Mouse (Mus musculus) midbrain, postnatal 0 days (tissue): ENCODE results near the gene Cadm1. TPM values are rescaled to one million over a fixed set of nuclear protein-coding genes. Genes with fewer than 3 reads are reported as not detected.

Experiments
- ATAC-seq: fragments of 200-750 bp; cut with Nextera tagmentation; 2 replicates; pipeline ENCODE4 v1.8.0; 2017; ENCODE audit warnings: moderate number of reproducible peaks, mild to moderate bottlenecking, moderate TSS enrichment, moderate library complexity; ENCODE audit not compliant: low FRiP score
- DNase-seq: peaks from one replicate; pipeline ENCODE4 v3.0.0-alpha.2; 2015; ENCODE audit warnings: low spot score
- H3K27ac ChIP-seq: fragments of 300-500 bp; sonication (generic); 2 replicates; pipeline ENCODE4 v1.5.1; 2014; ENCODE audit warnings: low read depth, mild to moderate bottlenecking, low read length, mixed read lengths
- H3K27me3 ChIP-seq: fragments of 300-500 bp; sonication (generic); 2 replicates; pipeline ENCODE4 v1.6.1; 2014; ENCODE audit warnings: low read length, control low read depth, mixed read lengths; ENCODE audit not compliant: insufficient read depth
- H3K36me3 ChIP-seq: fragments of 300-500 bp; sonication (generic); 2 replicates; pipeline ENCODE4 v1.6.1; 2014; ENCODE audit warnings: low read length, control low read depth, mixed read lengths; ENCODE audit not compliant: insufficient read depth
- H3K4me1 ChIP-seq: fragments of 300-500 bp; sonication (generic); 2 replicates; pipeline ENCODE4 v1.6.1; 2014; ENCODE audit warnings: mild to moderate bottlenecking, control low read depth, antibody characterized with exemption, low read length, mixed read lengths; ENCODE audit not compliant: insufficient read depth
- H3K4me2 ChIP-seq: fragments of 300-500 bp; sonication (generic); 2 replicates; pipeline ENCODE4 v1.6.1; 2014; ENCODE audit warnings: low read depth, mild to moderate bottlenecking, low read length, mixed read lengths; ENCODE audit not compliant: poor library complexity, severe bottlenecking
- H3K4me3 ChIP-seq: fragments of 300-500 bp; sonication (generic); 2 replicates; pipeline ENCODE4 v1.5.1; 2014; ENCODE audit warnings: low read depth, mild to moderate bottlenecking, low read length, moderate library complexity
- H3K9ac ChIP-seq: fragments of 300-500 bp; sonication (generic); replicated peaks from 2 replicates; pipeline ENCODE4 v1.6.1; 2014; ENCODE audit warnings: mild to moderate bottlenecking, low read length, moderate library complexity, mixed read lengths; ENCODE audit not compliant: poor library complexity, severe bottlenecking
- H3K9me3 ChIP-seq: fragments of 300-500 bp; sonication (generic); 2 replicates; pipeline ENCODE4 v1.6.1; 2016; ENCODE audit warnings: low read length, control low read depth
- CTCF ChIP-seq: IDR thresholded peaks from 2 replicates; pipeline ENCODE4 v1.5.1; 2016; ENCODE audit warnings: antibody characterized with exemption, mild to moderate bottlenecking
- WGBS: fragments of 180-500 bp; shearing (Covaris S2); extraction: QIAGEN DNeasy Blood & Tissue Kit; methylation state at CpG from one replicate; pipeline ENCODE4 v1.1.7; 2014; 5-methylcytosine and 5-hydroxymethylcytosine counted together
- polyA plus RNA-seq: library from polyadenylated mRNA; unstranded; fragments of >200 nt; fragmentation: Nextera tagmentation; extraction: Ambion mirVana; gene quantifications from 2 replicates; pipeline ENCODE4 v1.2.1, GENCODE M21; 2015
- total RNA-seq: library from RNA; depleted of rRNA; stranded (reverse); fragments of >200 nt; gene quantifications from 2 replicates; pipeline ENCODE4 v1.2.3, GENCODE M21; 2014

Cadm1 gene
- total and polyA plus RNA-seq, 2 experiments from 2014 or later = 200 to 367 TPM

GRCm38 (mm10) chr9:47846926-47847325, 317.0 kb downstream of the Cadm1 start:
- Histone ChIP-seq H3K4me1 (peaks cover 7% of the 10 kb centered on the region), H3K4me3 (no peak overlapping the region), H3K9me3 (no peaks in the 10 kb centered on the region), H3K27me3 (no peaks in the 10 kb centered on the region), H3K4me2 (no peak overlapping the region), H3K27ac (no peak overlapping the region), H3K9ac (no peak overlapping the region), H3K36me3 (no peaks in the 10 kb centered on the region; the same call in 1 of the 2 replicates)
- ATAC-seq (no peak), DNase-seq (no peak)
- no peak for TF ChIP-seq CTCF
- WGBS = 72% methylated on average over 6 of the region's 6 CpGs

- Histone ChIP-seq H3K9me3 (no peaks in the 10 kb centered on the region), H3K36me3 (no peaks in the 10 kb centered on the region; the same call in 1 of the 2 replicates), H3K4me3 (no peak overlapping the region), H3K27ac (no peak overlapping the region), H3K9ac (no peak overlapping the region), H3K4me1 (peaks cover 6% of the 10 kb centered on the region; the same call in 1 of the 2 replicates), H3K27me3 (no peaks in the 10 kb centered on the region), H3K4me2 (no peak overlapping the region)
- TF ChIP-seq CTCF = no peak
- no peak for ATAC-seq
- DNase-seq = no peak
- 23% methylated on average over 4 of the region's 4 CpGs for WGBS
These were observed 317.8 kb downstream of the Cadm1 start for GRCm38 (mm10) chr9:47847797-47848196.

GRCm38 (mm10) chr9:47848745-47849144, 318.8 kb downstream of the Cadm1 start:
- Histone ChIP-seq H3K27ac (no peak overlapping the region), H3K4me1 (peaks cover 6% of the 10 kb centered on the region; the same call in 1 of the 2 replicates), H3K27me3 (no peaks in the 10 kb centered on the region), H3K9me3 (no peaks in the 10 kb centered on the region), H3K4me3 (no peak overlapping the region), H3K4me2 (no peak overlapping the region), H3K36me3 (no peaks in the 10 kb centered on the region; the same call in 1 of the 2 replicates), H3K9ac (no peak overlapping the region)
- no peak for ATAC-seq
- DNase-seq = no peak
- 26% methylated on average over 5 of the region's 5 CpGs for WGBS
- TF ChIP-seq CTCF = no peak

- peak; percentile 74 for TF ChIP-seq CTCF
- H3K27me3 ChIP-seq = no peaks in the 10 kb centered on the region
- no peak for ATAC-seq
- H3K9ac ChIP-seq = no peak overlapping the region
- H3K4me3 ChIP-seq = no peak overlapping the region
- 0 out of 2 replicates have a peak, but pooled peaks cover 5% of the 10 kb centered on the region for H3K4me1 ChIP-seq
- no peaks in the 10 kb centered on the region for H3K36me3 ChIP-seq
- H3K4me2 ChIP-seq = no peak overlapping the region
- no peak overlapping the region for H3K27ac ChIP-seq
- 80% methylated on average over 8 of the region's 8 CpGs for WGBS
- H3K9me3 ChIP-seq = no peaks in the 10 kb centered on the region
- DNase-seq = peak; percentile 66
These were observed 326.3 kb downstream of the Cadm1 start for GRCm38 (mm10) chr9:47856311-47856710.

GRCm38 (mm10) chr9:47857235-47857634, 327.3 kb downstream of the Cadm1 start:
- Histone ChIP-seq H3K4me3 (no peak overlapping the region), H3K9ac (no peak overlapping the region), H3K36me3 (no peaks in the 10 kb centered on the region), H3K27ac (no peak overlapping the region), H3K9me3 (no peaks in the 10 kb centered on the region), H3K4me1 (0 out of 2 replicates have a peak, but pooled peaks cover 5% of the 10 kb centered on the region), H3K27me3 (no peaks in the 10 kb centered on the region), H3K4me2 (no peak overlapping the region)
- DNase-seq (no peak), ATAC-seq (no peak)
- WGBS = 68% methylated on average over 7 of the region's 7 CpGs
- no peak for TF ChIP-seq CTCF

- DNase-seq (no peak), ATAC-seq (no peak)
- TF ChIP-seq CTCF = no peak
- no peaks in the 10 kb centered on the region for H3K36me3 ChIP-seq
- no peaks in the 10 kb centered on the region for H3K27me3 ChIP-seq
- no peak overlapping the region for H3K4me2 ChIP-seq
- no peaks in the 10 kb centered on the region for H3K9me3 ChIP-seq
- H3K27ac ChIP-seq = peak overlapping the region; percentile 26; the same call in 1 of the 2 replicates
- H3K4me1 ChIP-seq = 0 out of 2 replicates have a peak, but pooled peaks cover 5% of the 10 kb centered on the region
- H3K4me3 ChIP-seq = no peak overlapping the region
- no peak overlapping the region for H3K9ac ChIP-seq
- WGBS = 53% methylated on average over 5 of the region's 5 CpGs
These were observed 328.2 kb downstream of the Cadm1 start for GRCm38 (mm10) chr9:47858134-47858533.
